Mouse (Mus musculus) cortical plate, adult 2 months (tissue): Measurements from ENCODE around the gene Nat14.

Source experiments
- CTCF ChIP-seq: fragments of 200-500 bp; IDR thresholded peaks from 2 replicates; pipeline ENCODE4 v1.5.1; 2011; ENCODE audit warnings: mild to moderate bottlenecking, control low read depth, low read length; ENCODE audit not compliant: insufficient read depth; ENCODE audit errors: extremely low read depth
- POLR2A ChIP-seq: fragments of 200-500 bp; IDR thresholded peaks from 2 replicates; pipeline ENCODE4 v1.6.1; 2011; ENCODE audit warnings: mild to moderate bottlenecking, low read length, control low read depth; ENCODE audit not compliant: insufficient read depth; ENCODE audit errors: extremely low read depth

GRCm38 (mm10) chr7:4964988-4965387 is 43.2 kb downstream of the Nat14 start:
- TF ChIP-seq POLR2A (no peak), CTCF (no peak)
